Mouse (Mus musculus): ENCODE results near the gene Elmod3. TPM values are rescaled to one million over a fixed set of nuclear protein-coding genes. Genes with fewer than 3 reads are reported as not detected.

Gene Elmod3
- polyA plus RNA-seq, 1 experiment, result 24.0 TPM

DNA sequence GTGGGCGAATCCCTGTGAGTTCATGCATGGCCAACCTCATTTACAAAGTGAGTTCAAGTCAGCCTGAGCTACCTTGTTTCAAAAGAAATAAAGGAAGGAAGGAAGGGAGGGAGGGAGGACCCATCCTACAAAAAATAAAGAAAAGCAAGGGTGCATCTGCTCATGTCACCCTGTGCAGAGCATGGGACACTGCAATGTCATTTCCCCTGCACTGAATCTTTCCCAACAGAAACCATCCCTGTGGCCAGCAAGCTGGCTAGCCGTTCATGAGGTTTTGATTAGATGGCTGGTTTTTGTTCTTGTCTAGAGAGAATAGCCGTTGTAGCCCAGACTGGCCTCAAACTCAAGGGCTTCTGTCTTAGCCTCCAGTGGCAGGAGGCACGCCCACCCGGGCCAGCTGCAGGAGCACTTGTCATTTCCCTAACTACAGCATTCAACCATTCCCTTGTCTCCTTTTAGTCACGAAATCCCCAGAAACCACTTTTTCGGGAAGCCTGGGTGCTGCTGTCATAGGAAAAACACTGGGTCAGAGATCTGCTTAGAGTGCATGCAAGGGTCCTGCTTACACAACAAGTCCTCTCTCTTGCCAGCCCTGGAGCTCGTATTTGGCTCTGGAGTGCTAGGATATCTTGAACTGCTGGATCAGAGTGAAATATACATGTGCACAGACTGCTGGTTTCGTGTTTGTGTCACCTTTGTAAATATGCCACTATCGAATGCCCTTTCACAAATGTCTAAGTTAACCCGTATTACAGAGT is 16.4 kb downstream of the Elmod3 start:
- DNase-seq (ENCODE audit: extremely low spot score in 1 of 2, low spot score in 1 of 2), result no peak

- no peak for DNase-seq (ENCODE audit: extremely low spot score in 1 of 2, low spot score in 1 of 2)
These were observed 22.2 kb downstream of the Elmod3 start for GRCm38 (mm10) chr6:72576041-72576440.

DNA sequence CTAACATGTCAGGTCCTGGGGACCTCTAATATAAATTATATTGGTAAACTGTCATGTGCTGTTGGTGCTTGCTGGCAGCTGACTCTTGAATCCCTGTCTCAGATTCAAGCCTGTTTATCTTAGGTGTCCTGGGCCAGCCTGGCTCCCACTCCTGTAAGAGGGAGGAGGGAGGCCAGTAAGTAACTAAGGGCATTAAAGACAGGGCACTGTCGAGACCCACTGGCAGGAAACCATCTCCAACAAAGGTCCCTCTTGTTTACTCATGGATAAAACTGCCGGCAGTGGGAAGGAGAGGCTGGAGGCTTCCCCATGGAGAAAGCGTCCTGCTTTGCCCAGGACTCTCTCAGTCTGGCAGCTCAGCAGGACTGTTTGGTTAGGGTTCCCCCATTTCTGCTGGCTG is 26.4 kb downstream of the Elmod3 start:
- no peak for DNase-seq (ENCODE audit: extremely low spot score in 1 of 2, low spot score in 1 of 2)

DNA sequence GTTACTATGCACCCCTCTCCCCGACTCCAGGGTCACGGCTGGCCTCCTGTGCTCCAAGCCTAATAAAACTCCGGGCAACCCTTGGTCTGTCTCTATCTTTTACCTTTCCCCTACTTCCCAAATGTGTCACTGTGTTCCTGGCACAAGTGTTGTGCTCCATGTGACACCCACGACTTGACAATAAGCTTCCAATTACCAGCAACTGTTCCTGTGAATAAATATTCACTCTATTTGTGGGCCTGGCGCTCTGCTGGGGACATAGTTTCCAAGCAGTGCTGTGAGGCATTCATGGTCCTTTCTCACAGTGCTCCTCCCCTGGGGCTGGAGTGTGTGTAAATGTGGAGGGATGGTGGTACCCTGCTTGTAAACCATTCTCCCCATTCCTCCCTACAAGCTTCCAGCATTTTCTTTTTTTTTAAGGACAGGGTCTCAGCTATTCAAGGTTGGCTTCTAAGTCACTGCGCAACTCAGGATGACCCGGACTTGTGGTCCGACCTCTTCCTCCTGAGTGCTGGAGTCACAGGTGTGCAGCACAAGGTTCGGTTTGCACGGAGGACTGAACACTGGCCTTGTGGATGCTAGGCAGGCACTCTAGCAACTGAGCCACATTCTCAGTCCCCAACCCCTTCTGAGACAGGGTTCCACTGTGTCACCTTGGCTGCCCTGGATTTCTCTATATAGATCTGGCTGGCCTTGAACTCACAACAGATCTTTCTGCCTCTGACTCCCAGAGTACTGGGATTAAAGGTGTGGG is 27.4 kb downstream of the Elmod3 start:
- peak in 1 of 2 experiments; percentile 17 for DNase-seq (ENCODE audit: extremely low spot score in 1 of 2, low spot score in 1 of 2)

GRCm38 (mm10) chr6:72568736-72569135 is 29.5 kb downstream of the Elmod3 start:
- no peak for DNase-seq (ENCODE audit: extremely low spot score in 1 of 2, low spot score in 1 of 2)

- DNase-seq (ENCODE audit: extremely low spot score in 1 of 2, low spot score in 1 of 2), result no peak
These were observed 30.7 kb downstream of the Elmod3 start for GRCm38 (mm10) chr6:72567508-72567907.

DNA sequence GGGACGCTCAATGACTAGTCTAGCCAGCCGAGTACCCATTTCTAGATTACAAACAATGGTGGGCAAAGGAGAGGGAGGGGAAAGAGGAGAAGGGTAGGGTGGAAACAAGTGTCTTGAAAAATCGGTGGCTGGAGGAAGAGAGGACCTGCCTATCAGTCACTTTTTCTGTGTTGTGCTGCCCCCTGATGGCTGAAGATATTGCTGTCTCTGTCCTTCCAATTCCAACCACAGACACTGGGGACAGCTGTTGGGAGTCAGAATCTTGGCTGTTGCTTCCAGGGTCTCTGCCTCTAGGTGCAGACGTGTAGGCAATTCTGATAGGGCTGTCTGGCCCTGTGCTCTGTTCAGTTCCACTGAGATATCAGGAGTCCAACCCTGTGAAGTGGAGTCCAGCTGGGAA is 32.2 kb downstream of the Elmod3 start:
- peak; percentile 81 to 97 for DNase-seq (ENCODE audit: extremely low spot score in 1 of 2, low spot score in 1 of 2)

GRCm38 (mm10) chr6:72565506-72565905 is 32.7 kb downstream of the Elmod3 start:
- DNase-seq (ENCODE audit: extremely low spot score in 1 of 2, low spot score in 1 of 2), result no peak

DNA sequence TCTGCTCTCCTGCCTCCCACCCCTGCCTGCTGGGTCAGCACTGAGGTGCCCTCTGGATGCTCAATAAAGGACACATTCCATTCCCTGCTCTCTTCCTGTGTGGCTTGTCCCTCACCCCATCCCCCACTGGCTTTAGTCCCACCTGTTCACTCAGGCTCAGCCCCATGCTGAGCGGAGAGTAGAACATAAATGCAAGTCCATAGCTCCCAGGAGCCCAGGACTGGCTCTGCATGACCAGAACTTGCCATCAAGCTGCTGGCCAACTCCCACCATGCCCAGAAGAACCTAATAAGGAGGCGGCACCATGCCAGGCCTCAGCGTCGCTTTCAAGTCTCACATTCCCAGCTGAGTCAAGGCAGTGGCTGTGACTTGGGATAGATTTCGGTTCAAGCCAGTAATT is 35.3 kb downstream of the Elmod3 start:
- no peak for DNase-seq (ENCODE audit: extremely low spot score in 1 of 2, low spot score in 1 of 2)

DNA sequence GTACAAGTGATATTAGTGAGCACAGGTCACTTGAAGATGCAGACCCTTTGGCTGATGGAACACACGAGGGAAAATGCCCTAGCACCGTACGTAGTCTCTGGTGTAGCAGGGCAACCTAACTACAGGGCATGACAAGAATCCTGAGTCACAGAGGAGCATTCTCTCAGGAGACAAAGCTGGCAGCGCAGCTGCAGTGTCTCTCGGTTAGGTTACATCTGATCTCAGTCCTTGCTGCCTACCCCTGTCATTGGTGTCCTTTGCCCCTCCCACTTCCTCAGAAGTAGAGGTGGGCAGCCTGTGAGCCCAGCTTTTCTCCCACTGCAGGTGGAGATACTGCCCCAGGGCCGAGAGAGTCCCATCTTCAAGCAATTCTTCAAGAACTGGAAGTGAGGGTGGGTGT is 35.7 kb downstream of the Elmod3 start:
- DNase-seq (ENCODE audit: extremely low spot score in 1 of 2, low spot score in 1 of 2), result no peak

- DNase-seq (ENCODE audit: extremely low spot score in 1 of 2, low spot score in 1 of 2), result no peak
These were observed 37.4 kb downstream of the Elmod3 start for GRCm38 (mm10) chr6:72560801-72561200.

DNA sequence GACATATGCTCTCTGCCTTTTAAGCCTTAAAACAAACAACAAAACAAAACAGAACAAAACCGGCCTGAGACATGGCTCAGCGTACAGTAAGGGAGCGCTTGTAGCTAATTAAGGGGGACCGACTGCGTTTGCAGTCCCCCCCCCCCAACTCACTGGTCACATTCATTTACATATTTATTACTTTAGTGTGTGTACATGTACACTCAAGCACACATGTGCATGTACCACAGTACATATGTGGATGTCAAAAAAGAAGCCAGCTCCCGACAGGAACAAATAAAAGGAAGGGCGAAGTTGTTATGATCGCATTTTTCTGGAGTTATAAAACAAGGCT is 45.2 kb downstream of the Elmod3 start:
- no peak for DNase-seq (ENCODE audit: extremely low spot score in 1 of 2, low spot score in 1 of 2)

- peak in 1 of 2 experiments; percentile 75 for DNase-seq (ENCODE audit: extremely low spot score in 1 of 2, low spot score in 1 of 2)
These were observed 45.8 kb downstream of the Elmod3 start for GRCm38 (mm10) chr6:72552171-72553078.

- DNase-seq (ENCODE audit: extremely low spot score in 1 of 2, low spot score in 1 of 2), result no peak
These were observed 47.6 kb downstream of the Elmod3 start for GRCm38 (mm10) chr6:72550503-72551100.

DNA sequence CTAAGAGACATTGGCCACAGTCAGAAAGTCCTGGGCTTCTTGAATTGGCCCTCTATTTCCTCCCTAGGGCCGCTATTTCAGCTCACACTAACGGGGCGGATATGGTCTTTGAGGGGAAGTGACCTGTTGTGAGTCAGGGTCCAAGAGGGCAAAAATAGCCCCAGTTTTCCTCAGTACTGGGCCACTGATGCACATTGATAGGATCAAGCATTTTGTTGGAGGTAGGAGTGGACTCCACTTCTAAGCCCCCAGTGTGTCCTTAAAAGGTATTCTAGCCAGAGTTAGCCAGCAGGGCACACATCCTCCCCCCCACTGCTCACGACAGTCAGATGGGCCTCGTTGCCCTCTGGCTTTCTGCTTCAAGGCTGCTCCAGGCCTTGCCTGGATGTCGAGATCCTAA is 48.2 kb downstream of the Elmod3 start:
- DNase-seq (ENCODE audit: extremely low spot score in 1 of 2, low spot score in 1 of 2), result no peak

DNA sequence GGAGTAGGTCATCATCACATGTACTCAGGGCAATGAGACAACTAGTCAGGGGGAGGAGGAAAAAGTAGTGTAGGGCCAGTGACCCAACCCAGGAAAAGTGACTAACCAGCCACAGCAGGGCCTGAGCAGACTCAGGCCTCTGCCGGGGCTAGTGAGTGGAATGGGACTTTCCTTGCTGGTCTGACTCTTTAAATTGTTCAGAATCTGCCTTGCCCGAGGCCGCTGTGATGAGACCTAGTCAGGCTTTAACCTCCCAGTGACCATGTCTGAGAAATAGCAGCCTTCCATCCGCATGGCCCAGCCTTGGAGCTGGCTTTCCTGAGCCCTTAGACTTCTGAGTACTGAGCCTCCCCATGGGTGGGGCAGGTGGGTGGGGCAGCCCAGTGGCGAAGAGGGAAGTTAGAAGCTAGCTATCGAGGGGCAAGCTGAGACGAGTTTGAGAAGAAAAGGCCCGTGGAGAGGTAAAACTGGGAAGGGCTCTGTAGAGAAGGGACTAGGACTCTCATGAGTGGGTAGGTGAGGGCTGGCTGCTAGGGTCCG is 49.1 kb downstream of the Elmod3 start:
- no peak for DNase-seq (ENCODE audit: extremely low spot score in 1 of 2, low spot score in 1 of 2)

DNA sequence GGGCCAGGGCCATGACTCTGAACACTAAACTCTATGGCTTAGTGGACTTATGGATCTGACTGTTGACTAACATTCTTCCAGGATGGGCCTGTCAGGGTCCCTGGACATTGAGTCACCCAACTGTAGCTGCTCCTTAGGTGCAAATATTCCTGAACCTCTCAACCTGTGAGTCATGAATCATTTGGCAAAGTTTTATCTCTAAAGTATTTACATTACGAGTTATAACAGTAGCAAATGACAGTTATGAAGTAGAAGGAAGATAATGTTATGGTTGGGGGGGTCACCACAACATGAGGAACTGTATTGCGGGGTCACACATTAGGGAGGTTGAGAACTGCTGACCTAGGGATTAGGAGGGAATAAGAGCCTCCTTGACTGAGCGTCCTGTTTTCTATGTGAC is 50.4 kb downstream of the Elmod3 start:
- DNase-seq (ENCODE audit: extremely low spot score in 1 of 2, low spot score in 1 of 2), result no peak

- DNase-seq (ENCODE audit: extremely low spot score in 1 of 2, low spot score in 1 of 2), result no peak
These were observed 51.1 kb downstream of the Elmod3 start for GRCm38 (mm10) chr6:72547121-72547520.

GRCm38 (mm10) chr6:72545377-72545776 is 52.8 kb downstream of the Elmod3 start:
- DNase-seq (ENCODE audit: extremely low spot score in 1 of 2, low spot score in 1 of 2), result no peak

DNA sequence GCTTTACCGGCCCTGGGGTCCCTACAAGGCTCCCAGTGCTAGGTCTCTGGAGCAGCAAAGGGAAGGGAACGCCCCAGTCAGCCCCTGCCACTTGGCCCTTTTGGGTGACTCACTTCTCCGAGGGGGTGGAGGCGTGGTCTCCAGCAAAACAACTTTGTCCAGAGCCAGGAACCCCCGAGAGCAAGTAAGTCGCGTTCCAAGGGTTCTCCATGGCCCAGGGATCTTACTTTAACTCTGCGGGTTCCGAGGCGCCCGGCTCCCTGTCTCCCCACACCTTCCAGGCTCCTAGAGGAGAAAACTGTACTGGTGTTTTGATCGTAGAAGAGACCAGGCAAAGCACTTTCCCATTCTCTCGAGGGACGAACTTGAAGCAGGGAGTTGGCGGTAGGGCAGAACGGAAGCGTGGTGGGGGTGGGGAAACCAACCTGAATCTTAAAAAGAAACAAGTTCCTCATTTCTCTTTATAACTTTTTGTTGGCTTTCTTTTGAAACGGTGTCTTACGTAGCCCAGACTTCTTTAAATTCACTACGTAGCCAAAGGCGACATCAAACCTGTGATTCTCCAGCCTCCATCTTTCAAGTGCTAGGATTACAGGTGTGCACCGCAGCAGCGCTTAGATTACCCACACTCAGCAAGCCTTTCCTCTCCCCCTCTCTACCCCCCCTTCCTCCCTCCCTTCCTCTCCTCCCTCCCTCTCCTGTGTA is 53.8 kb downstream of the Elmod3 start, which contains the start of gene Capg:
Capg (plus strand) TSS at position 109 of the 705 bp plus-strand sequence.
- DNase-seq (ENCODE audit: extremely low spot score in 1 of 2, low spot score in 1 of 2), result no peak
